Mouse (Mus musculus) heart, adult 18-20 months (tissue): ENCODE measurements at regions not wholly inside any gene's neighbourhood (a gene's known extent, or its start where the extent isn't known, plus 50 kb on each side); places are given as distances from the start of the nearest gene placed in this dataset.

Experiments
- DNase-seq, 2 experiments: peaks; one replicate each; pipeline ENCODE4 v3.0.0; 2021 to 2022; ENCODE audit warnings: mixed read lengths in 1 of 2

DNA sequence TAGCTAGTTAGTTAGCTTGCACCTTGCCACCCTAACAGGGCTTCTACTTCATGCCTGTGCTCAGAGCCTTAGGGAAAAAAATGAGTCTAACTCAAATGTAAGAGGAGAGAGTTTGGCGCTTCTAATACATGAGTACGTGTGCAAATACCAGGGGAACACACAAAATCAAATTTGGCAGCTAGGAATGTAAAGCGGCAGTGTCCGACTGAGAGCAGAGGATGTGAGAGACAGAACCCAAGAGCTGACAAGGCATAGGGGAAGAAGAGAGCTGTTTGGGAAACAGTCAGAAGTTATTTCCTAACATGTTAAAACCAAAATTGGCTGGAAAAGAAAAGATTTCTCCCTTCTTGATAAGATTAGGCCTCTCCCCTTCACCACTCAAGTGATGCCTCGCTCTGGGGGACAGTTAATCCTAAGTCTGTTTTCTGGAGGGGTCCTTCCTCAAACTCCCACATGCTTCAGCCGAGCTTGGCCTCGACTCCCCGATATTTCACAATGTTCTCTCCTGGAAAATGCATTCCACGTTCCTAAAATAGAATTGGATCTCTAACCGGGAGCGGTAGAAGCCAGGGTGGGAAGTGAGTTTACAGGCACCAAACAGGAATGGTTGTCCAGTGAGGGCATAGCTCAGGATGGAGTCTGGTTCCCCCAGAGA is 229.1 kb downstream of the Maf start:
- DNase-seq, result peak; percentile 48 to 61

DNA sequence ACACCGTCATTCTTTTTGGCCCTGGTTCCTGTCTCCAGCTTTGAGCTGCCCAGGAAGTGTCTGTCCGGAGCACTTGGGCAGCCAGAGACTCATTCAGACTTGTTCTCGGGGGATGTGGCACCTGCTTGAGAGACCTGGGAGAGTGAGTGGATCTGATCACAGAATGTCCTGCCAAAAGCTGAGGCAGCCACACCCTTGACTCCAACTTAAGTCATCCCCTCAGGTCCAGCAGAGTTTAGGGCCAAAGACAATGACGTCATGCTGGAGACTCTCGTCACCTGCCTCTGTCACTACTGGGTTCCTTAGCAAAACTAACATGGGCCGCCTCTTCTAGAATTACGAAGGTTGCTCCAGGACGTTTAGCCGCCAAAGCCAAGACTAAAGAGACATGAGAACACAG is 231.5 kb downstream of the Maf start:
- no peak for DNase-seq

DNA sequence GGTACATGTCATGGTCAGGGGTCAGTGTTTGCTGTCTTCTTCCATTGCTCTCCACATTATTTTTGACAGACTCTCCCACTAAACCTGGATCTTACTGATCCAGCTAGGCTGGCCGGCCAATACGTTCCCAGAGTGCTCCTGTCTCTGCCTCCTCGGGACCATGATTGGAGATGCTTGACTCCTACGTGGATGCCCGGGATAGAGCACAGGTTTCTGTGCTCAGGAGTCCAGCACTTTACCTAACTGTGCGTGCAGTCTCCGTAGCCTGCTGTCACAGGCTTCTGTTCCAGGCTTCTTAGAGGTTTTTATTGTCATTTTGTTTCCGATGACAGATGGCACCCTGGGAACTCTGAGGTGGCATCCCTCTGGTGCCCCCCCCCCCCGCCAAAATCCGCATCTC is 232.4 kb downstream of the Maf start:
- no peak for DNase-seq

DNA sequence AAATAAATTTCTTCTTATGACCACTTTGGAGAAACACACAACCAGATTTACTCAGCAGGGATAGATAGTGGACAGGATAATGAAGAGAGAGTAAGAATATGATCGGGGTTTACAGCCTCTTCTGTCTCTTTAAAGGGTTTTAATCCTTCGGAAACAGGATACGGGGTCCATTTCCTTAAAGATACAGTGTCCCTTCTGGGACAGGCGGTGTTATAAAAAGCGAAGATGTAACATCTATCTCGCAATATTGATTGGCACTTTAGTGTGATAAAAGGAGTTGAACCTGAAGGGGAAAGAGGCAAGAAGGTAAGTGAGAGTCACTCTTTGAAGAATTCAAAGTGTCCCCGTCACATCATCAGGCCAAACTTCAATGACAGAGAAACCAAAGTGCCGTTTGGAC is 233.6 kb downstream of the Maf start:
- no peak for DNase-seq

DNA sequence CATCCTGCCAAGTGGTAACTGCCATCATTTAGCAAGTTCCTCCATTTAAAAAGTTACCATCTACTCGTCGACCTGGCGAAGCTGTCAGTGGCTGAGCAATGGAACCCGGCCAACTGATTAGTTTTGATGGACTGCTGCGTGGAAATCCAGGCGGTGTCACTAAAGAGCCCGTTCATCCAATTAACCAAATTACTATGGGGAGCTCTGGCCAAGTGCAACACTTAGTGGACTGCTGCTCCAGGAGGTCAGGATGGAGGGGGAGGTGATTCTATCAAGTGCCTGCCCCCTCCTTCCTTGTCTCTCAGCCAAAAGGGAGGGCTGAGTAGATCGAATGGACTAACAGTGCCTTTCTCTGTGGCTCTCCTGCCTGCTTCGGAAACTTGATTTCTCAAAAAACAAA is 241.0 kb downstream of the Maf start:
- peak; percentile 5 to 16 for DNase-seq

DNA sequence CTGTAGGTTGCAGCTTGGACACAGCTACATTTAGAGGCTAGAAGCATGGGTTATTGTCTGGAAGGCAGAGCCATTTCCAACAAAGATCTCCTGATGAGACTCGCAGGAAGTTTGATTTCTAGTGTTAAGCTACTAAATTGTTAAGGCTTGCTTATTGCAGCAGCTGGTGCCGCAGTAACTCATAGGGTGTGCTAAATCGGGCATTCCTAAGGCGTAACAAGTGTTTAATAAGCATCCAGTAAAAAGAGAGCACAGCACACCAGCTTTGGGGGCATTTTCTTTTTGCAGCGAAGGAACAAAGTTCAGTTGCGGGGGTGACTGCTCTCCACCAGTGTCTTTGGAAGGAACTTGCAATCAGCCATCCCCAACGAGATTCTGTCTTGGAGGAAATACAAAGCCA is 241.5 kb downstream of the Maf start:
- no peak for DNase-seq

DNA sequence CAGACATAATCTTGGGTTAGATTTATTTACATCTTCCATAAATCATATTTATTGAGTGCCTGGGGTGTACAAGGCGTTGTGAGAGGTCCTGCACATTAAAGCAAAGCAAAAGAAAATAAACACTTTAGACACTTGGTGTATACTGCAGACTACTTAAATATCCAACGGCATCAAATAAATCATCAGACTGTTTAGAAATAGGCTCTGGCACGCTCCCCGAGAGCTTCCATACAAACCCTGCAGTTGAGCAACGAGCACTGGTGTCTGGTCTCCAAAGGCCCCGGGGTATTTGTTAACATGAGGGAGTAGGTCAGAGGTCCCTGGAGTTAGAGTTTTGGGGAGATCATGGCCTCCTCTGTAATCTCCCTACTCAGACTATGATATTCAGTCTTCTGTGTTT is 244.9 kb downstream of the Maf start:
- DNase-seq, result no peak

DNA sequence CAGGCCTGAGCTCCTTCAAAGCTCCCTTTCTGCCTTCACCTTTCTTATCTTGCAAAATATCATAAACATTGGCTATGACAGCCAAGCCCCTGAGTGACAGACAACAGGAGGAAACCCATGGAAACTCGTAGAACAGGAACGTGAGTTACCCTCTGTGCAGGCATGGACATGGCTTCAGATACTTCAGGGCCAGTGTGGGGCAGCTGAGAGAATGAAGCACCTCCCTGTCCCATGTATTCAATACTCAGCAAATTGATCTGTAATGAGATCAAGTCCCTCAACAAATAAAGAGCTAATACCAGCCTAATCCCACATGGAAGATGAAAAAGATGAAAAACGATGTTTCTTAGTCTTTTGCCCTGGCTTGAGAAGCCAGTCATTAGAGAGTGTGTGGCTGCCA is 249.5 kb downstream of the Maf start:
- no peak for DNase-seq

DNA sequence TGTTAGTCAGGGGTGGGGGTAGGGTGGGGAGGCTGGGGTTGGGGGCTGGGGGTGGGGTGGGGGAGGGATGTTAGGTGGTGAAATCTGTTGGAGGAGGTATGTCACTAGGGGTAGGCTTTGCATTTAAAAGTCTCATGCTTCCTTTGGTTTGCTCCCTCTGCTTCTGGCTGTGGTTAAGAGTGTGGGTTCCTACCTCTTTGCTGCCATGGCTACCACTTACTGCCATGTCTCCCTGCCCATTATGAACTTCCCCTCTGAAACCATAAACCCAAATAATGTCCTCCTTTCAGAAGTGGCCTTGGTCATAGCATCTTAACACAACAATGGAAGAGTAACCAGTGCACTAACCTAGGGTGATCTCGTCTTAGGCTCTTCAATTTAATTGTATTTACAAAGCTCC is 256.8 kb downstream of the Maf start:
- no peak for DNase-seq

DNA sequence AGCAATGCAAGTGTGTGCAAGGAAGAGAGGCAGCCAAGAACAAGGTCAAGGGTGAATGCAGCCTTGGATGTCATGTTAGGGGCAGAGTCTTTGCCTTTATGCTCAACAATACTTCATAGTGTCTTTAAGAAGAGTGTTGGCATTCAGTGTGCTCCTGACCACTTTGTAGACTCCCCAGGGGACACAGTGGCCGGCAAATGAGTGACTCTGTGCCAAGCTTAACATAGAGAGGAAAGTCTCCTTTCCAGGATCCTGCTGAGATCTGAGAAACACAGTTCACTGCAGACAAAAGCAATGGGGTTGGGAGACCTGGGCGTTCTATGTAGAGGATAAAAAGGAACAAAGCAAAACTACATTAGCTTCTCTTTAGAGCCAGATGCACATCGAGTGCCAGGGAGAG is 259.2 kb downstream of the Maf start:
- DNase-seq, result no peak

DNA sequence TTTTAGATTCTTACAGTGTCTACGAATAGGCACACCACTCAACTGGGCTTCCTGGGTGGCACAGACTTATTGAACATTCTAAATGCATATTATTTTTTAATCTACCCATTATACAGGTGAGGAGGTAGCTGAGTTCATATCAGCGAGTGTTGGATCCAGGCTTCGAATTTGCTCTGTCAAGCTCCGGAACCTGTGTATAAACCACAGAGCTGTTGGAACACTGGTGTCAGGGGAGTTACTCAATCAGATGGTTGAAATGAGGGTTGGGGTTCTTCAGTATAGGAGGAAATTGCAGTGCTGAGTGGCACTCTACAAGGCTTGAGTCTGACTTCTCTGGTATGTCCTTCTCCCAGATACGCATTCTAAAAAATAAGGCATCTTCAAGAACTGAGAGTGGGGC is 263.1 kb downstream of the Maf start:
- DNase-seq, result no peak

DNA sequence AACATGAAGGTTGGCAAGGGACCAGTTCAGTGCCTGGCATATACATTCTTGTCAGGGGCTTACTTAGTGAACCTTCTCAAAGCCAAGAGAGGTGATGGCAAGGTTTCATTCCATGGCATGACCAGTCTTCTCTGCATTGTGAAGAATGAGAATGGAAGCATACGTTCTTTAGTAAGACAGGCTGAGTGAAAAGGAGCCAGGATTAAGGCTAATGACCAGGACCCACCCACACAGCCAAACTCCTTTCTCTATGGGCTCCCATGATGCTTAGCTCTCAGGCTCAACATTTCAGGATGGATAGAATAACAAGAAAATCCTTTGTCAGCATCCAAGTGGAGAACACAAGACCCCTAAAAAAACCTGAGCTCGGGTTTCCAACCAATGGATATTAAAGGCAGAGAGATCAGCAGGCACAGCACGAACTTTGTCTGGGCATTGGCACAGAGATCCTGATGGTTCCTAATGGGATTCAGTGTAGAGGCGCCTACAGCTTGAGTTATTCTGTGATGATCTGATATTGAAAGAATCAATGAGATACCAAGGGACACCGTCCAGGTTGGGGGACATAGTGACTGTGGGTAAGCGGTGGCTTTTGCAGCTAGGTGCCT is 265.5 kb downstream of the Maf start:
- DNase-seq, result no peak

DNA sequence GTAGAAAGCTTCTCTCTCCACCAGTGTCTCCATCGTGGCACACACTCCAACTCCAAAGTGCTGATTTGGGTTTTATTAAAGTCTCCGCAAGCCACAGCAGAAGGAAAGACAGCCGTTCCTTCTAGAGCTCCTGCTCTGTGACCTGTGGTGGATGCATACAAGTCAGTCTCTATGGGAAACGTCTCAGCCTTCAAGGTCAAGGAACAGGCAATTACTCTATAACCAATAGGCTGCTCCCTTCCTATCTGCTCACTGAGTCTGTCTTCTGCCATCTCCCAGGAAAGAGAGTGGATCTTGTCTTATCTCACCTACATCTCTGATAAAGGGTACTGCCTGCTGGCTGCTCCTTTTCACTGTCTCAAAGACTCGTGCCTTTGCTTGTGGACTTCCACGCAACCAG is 266.3 kb downstream of the Maf start:
- DNase-seq, result no peak

DNA sequence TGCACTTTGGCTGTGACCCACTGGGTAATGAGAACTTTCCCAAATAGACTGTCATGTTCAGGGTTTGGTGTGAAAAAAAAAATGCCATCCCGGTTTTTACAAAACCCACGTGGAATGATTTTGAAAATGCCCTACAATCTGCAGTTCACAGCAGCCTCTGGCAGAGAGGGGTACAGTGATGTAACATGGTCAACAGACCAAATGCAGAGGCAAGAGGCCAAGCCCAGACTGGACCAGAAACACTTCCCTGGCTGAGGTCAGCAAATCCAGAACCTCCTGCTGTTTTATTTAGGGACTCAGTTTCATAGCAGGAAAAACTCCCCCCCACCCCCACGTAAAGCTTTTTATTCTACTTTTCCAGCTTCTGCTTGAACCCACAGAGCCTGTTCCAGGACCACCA is 267.4 kb downstream of the Maf start:
- no peak for DNase-seq

DNA sequence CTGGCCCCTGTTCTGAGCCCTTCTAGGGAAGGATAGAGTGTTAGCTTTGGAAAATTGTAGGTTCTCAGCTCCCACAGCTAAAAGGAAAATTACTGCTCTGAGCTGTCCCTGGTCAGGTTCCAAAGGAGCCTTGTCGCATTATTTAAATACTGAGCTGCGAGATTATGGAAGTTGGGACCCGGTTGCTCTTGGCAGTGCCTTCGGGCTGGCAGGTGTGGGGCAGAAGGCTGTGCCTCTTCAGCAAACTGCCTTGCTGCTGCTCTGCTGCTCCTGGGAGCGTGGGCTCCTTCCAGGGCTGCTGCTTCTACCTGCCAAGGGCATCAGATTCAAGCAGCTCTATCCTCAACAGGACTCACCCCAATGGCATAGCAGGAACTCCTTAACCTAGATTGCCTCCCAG is 268.1 kb downstream of the Maf start:
- DNase-seq, result no peak

DNA sequence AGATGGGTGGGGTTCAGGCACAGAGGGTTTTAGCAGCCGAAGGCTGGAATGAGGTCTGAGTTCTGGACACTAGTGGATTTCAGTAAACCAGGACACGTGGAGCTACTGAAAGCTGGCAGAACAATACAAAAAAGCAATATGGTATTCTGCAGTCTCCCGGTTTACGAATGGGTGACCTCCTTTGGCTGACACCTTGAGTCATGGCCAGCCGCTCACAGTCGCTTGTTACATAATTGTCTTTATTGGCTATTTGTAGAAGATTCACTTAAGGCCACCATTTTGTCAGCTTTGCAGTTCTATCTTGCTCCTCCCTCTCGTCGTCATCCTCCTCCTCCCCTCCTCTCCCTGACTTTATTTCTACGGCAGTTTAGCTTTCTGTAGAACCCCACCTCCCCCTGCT is 269.6 kb downstream of the Maf start:
- no peak for DNase-seq

DNA sequence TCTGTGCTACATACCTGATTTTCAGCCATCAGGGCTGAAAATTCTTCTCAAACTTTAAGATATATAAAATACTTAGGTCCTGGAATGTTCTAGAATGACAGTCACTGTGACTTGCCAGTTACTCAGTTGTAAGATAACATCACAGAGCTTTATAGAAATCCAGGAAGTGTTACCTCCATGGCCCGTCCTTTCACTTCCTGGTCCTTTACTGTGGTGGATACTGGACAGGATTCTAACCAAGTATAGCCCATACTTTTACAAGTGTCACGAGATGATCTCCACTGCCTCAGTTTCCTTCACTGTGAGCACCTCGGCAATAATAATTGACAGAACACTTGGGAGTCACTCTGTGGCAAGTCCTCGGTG is 271.3 kb downstream of the Maf start:
- no peak for DNase-seq

DNA sequence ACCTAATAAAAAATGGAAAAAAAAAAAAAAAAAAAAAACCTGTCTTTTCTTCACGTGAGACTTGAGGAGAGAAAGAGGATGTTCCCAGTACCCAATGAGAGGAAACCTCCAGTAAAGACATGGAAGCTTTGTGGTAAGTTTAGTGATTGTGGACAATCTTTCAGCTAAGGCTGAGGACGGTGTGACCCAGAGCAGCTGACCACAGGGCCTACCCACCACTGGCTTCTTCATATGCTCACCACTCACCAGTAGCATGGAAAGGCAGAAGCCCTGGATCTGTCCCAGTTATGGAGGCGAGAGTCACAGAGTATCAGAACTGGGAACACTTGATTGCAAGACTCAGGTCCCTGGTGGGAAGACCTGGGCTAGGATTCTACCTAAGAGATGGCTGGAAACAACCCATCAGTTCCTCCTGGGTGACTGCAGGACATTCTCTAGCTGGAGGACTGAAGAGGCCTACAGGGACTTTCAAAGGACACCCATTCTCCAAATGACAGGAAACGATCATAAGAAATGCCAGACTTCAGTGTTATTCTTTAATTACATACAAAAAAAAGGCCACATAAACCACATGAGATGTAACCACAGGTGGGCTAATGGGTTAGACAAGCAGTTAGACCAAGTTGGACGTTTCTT is 271.8 kb downstream of the Maf start:
- no peak for DNase-seq

DNA sequence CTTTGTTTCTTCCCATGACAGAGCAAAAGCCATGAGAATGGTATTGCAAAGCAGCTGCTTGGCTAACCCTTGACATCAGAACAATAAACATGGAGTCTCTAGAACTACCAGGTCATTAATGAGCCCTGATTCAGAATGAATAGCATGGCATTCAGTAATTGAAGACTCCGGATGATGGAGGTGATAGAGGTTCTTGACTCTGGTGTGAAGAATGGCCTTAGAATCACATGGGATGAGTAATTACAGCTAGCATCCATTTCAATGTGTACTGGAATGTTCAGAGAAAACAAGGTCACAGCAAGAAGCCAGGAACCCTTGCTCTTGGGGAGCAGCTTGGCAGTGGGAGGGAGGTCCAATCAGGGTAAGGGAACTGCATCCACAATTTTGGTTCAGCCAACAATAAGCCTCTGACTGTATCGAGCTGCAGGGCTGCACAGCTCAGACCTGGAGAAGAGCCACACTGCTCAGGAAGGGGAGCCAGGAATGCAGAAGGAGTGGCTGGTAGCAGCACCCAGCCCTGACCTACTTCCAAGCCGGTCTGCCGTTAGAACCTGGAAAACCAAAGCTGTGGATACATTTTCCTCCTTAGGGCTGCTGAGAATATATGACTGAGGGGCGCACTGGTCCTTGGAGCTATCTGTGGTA is 275.1 kb downstream of the Maf start:
- peak; percentile 18 to 22 for DNase-seq

DNA sequence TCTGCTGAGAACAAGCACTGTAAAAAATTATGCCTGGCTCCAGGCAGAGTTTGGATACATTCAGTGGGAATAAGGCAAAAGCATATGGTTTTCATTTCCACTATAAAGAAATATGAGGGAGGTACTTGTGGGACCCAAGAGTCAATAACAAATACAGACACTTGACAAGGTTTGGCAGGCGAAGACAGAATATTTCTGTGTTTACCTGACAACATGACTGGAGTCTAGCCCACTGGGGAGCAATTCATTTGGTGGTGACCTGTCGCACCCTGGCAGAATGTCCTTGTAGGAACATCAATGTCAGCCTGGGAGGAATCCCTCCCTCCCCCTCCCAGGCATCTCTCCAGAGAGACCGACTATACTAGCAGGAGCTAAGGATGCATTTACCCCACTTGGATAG is 276.8 kb downstream of the Maf start:
- DNase-seq, result no peak

DNA sequence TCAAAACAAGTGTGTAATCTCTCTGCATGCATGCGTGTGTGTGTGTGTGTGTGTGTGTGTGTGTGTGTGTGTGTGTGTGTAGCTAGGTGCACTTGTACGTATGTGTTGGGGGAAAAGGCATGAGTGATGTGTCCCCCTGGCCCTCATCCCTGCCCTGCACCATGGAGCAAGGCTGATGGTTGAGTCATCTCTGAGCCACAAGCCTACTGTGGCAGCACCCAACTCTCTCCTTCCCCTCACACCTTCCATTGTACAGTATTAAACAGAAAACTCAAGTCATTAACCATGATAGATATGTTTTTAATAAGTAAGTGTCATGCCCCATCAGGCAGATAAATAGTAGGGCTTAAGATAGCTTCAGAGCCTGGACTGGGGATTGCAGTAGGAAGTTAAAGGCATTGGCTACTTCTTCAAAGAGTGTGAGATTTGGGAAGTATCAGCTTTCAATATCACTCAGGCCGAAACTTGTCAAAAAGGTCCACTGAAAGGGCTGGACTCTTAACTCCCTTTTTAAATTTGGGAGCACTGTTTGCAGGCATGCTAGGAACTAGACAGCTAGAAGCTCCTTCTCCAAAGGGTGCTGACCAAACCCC is 278.2 kb downstream of the Maf start:
- peak in 1 of 2 experiments; percentile 38 for DNase-seq

DNA sequence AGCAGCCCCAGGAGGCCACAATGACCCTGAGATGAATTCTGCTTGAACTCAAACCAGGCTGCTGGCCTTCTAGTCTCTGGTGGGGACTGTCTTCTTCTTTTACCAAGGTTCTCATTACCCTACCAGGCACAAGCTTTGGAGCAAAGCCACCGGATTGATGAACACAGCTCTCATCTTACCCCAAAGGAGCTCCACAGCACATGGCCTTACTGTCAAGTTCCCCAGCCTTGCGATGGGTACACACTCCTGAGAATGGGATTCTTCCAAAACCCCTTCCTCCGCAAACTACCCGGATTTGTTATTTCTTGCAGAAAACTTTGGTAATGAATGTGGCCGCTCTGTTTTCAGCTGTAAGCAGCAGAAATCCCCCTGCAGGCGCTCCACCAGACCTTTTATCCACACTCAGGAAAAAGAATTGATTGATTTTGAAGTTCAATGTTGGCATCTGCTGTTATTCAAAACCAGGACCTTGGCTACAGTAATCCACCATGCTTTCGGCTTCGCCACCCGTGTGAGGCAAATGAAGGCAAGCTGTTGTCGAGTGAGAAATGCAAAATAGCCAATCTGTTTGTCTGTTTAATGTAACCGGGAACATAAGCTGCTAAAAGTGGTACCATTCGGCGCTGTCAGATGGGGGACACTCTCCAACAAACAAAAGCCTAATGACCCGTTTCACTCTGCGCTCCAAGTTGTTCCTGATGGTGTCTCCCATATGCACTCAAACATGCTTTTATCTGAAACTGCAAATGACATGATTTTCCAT is 278.9 kb downstream of the Maf start:
- no peak for DNase-seq

DNA sequence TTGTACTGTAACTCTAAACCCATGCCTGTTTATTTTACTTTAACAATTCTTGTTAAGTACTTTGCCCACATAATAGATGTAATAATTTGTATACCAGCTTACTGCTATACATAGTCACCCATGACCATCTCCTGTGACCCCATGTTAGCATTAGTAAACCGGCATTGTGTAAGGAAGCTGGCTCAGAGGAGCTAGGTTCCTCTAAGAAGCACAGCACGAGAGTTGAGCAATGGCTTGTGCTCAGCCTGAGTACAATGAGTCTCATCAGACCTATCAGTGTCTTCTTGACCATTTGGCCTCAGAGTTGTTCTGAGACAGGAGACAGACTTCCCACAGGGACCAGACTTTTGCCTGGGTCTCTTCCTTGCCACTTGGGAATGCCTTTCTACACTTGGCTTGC is 279.6 kb downstream of the Maf start:
- no peak for DNase-seq
